Mouse (Mus musculus) forebrain, embryonic 12.5 days (tissue): ENCODE data around the gene Tmem161b. TPM values are rescaled to one million over a fixed set of nuclear protein-coding genes. Genes with fewer than 3 reads are reported as not detected.

ENCODE experiments used
- ATAC-seq: fragments of 200-750 bp; cut with Nextera tagmentation; 2 replicates; pipeline ENCODE4 v1.8.0; 2017; ENCODE audit warnings: moderate TSS enrichment; ENCODE audit not compliant: low FRiP score
- H3K27ac ChIP-seq: fragments of 300-500 bp; sonication (generic); 2 replicates; pipeline ENCODE4 v1.5.1; 2016; ENCODE audit warnings: mild to moderate bottlenecking
- H3K27me3 ChIP-seq: fragments of 300-500 bp; sonication (generic); 2 replicates; pipeline ENCODE4 v1.6.1; 2016; ENCODE audit warnings: mild to moderate bottlenecking
- H3K36me3 ChIP-seq: fragments of 300-500 bp; sonication (generic); replicated peaks from 2 replicates; pipeline ENCODE4 v1.6.1; 2016; ENCODE audit warnings: mild to moderate bottlenecking
- H3K4me1 ChIP-seq: fragments of 300-500 bp; sonication (generic); 2 replicates; pipeline ENCODE4 v1.6.1; 2016
- H3K4me2 ChIP-seq: fragments of 300-500 bp; sonication (generic); 2 replicates; pipeline ENCODE4 v1.6.1; 2016; ENCODE audit warnings: mild to moderate bottlenecking, moderate library complexity
- H3K4me3 ChIP-seq: fragments of 300-500 bp; sonication (generic); replicated peaks from 2 replicates; pipeline ENCODE4 v1.5.1; 2016; ENCODE audit warnings: mild to moderate bottlenecking
- H3K9ac ChIP-seq: fragments of 300-500 bp; sonication (generic); 2 replicates; pipeline ENCODE4 v1.6.1; 2016; ENCODE audit warnings: mild to moderate bottlenecking
- H3K9me3 ChIP-seq: fragments of 300-500 bp; sonication (generic); 2 replicates; pipeline ENCODE4 v1.6.1; 2016
- WGBS: fragments of 180-500 bp; shearing (Covaris S2); methylation state at CpG from one replicate; pipeline ENCODE4 v1.1.7; 2016; 5-methylcytosine and 5-hydroxymethylcytosine counted together
- microRNA-seq: library from miRNA; unstranded; fragments of <30 nt; microRNA quantifications from one replicate; pipeline ENCODE4, GENCODE M21; 2017
- polyA plus RNA-seq: library from polyadenylated mRNA; unstranded; fragments of >200 nt; fragmentation: Nextera tagmentation; extraction: Ambion mirVana; gene quantifications from 2 replicates; pipeline ENCODE4 v1.2.1, GENCODE M21; 2016

Tmem161b gene
- polyA plus RNA-seq, 1 experiment from 2014 or later: 29.0 TPM

- Histone ChIP-seq H3K9ac (no peak overlapping the region), H3K9me3 (no peaks in the 10 kb centered on the region), H3K4me1 (peaks cover 6% of the 10 kb centered on the region), H3K36me3 (peaks cover 15% of the 10 kb centered on the region), H3K4me3 (no peak overlapping the region), H3K27ac (no peak overlapping the region), H3K4me2 (no peak overlapping the region), H3K27me3 (no peaks in the 10 kb centered on the region)
- no peak for ATAC-seq
- 93% methylated on average over 3 of the region's 4 CpGs for WGBS
Measured at GRCm38 (mm10) chr13:84280352-84280751, 58.3 kb downstream of the Tmem161b start.

GRCm38 (mm10) chr13:84282966-84283365 lies 60.9 kb downstream of the Tmem161b start:
- Histone ChIP-seq H3K27me3 (no peaks in the 10 kb centered on the region), H3K4me1 (peaks cover 13% of the 10 kb centered on the region), H3K9ac (no peak overlapping the region), H3K4me2 (no peak overlapping the region), H3K36me3 (peaks cover 12% of the 10 kb centered on the region), H3K9me3 (no peaks in the 10 kb centered on the region), H3K4me3 (no peak overlapping the region), H3K27ac (no peak overlapping the region)
- ATAC-seq: no peak

DNA sequence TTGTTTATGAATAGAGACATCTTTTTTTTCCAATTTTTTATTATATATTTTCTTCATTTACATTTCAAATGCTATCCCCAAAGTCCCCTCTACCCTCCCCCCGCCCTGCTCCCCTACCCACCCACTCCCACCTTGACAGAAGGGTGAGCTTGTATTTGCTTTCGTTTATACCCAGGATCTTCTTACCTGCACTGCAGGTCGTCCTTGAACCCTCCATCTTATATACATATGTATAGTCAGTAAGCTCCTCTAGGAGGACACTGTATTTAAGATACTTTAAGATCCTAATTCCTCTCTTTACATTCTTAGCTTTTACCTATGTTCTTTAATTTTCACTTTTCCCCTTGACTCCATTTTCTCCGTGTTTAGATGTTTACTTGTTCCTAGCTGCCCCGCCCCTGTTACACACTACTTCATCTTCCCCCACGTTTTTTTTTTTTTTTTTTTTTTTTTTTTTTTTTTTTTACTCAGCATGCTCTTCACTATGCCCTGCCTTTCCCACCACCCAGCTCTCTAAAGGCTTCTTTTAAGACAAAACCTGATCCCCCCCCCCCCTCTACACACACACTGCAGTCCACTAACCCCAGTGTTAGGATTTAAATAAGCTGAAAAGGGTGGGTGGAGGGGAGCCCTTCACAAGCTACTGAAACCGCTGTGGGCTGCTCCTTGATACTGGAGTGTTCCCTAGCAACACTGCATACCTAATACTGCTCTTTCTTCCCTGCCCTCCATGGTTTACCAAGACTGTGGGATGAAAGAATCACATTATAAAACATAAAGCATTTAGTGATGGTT lies 62.9 kb downstream of the Tmem161b start:
- Histone ChIP-seq H3K4me3 (no peak overlapping the region), H3K4me2 (peak overlapping the region; percentile 25), H3K27me3 (no peaks in the 10 kb centered on the region), H3K9ac (no peak overlapping the region), H3K36me3 (peaks cover 22% of the 10 kb centered on the region), H3K27ac (peak overlapping the region; percentile 90), H3K4me1 (peaks cover 13% of the 10 kb centered on the region), H3K9me3 (no peaks in the 10 kb centered on the region)
- WGBS: 9% methylated on average over 7 of the region's 7 CpGs
- ATAC-seq: peak; percentile 98

DNA sequence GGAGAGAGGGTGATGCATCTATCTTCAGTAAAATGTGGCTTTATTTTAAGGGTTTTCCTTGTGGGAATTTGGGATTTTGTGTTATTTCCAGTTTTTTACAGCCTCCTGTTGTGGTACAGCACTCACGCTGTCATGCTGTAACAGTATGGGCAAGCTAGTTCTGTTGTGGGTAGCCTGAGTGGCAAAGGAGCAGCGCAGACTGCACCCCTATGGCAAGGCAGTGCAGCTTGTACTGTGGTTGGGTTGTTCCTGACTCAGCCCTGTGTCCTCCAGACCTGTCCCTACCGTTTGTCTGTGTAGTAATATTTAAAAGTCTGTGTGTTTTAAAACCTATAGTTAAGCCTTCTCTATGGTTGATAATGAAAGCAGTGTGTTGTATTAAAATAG lies 63.5 kb downstream of the Tmem161b start:
- Histone ChIP-seq H3K4me3 (no peak overlapping the region), H3K9ac (no peak overlapping the region), H3K9me3 (no peaks in the 10 kb centered on the region), H3K4me1 (peaks cover 13% of the 10 kb centered on the region), H3K27ac (peak overlapping the region; percentile 90), H3K36me3 (peaks cover 22% of the 10 kb centered on the region), H3K4me2 (peak overlapping the region; percentile 25), H3K27me3 (no peaks in the 10 kb centered on the region)
- peak; percentile 93 for ATAC-seq
- 9% methylated on average over 3 of the region's 3 CpGs for WGBS

DNA sequence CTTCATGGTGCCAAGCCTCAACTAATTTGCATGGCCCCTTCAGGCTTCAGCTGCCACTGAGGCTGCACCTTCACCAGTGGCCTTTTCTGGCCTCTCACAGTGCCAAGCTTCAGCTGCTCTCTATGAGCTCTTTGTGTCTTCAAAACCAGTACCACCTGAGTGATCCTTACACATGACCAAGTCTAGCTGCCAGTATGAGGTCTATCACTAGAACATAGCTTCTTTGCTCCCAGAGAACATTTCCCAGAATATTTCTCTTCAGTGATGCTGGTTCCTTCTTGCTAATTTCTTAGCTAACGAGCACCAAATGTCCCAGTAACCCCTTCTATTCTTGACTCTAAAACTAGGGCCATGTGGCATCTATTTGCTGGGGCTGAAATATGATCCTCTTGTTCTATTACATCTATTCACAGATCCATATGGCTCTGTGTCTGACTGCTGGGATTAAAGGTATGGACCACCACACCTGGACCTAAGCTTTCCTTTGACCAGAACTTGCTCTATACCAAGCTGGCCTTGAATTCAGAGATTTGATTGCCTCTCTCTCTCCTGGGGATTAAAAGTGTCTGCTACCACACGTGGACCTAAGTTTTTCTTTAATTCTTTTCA lies 77.5 kb downstream of the Tmem161b start:
- Histone ChIP-seq H3K36me3 (peaks cover 39% of the 10 kb centered on the region), H3K27ac (no peak overlapping the region), H3K4me1 (no peaks in the 10 kb centered on the region), H3K4me2 (no peak overlapping the region), H3K9me3 (no peaks in the 10 kb centered on the region), H3K4me3 (no peak overlapping the region), H3K27me3 (no peaks in the 10 kb centered on the region), H3K9ac (no peak overlapping the region)
- WGBS: 64% methylated on average over 2 of the region's 2 CpGs
- no peak for ATAC-seq

DNA sequence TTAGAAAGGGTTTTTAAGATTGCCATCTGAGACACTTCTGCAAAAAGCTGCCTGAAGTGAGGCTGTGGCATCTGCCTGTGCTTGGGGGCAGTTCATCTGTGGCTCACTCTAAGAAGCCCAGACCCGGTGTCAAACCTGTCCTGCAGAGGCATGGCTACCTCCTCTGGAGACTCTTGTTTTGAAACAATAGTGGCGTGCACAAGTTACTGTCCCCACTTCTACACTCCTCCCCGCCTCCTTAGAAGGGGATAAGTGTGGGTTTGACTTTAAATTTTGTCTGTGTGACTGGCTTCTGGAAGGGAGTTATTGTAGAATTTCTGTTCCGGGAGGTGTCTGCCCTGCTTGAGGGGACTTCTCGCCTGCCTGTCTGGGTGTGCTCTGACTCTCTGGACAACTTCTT lies 121.2 kb downstream of the Tmem161b start:
- Histone ChIP-seq H3K4me3 (no peak overlapping the region), H3K4me2 (peak overlapping the region; percentile 62), H3K9me3 (no peaks in the 10 kb centered on the region), H3K4me1 (peaks cover 40% of the 10 kb centered on the region), H3K36me3 (no peaks in the 10 kb centered on the region), H3K9ac (0 out of 2 replicates have a peak overlapping the region, but pooled peaks have one; percentile 36), H3K27ac (peak overlapping the region; percentile 96), H3K27me3 (no peaks in the 10 kb centered on the region)
- WGBS: 21% methylated on average over 5 of the region's 5 CpGs
- no peak for ATAC-seq

DNA sequence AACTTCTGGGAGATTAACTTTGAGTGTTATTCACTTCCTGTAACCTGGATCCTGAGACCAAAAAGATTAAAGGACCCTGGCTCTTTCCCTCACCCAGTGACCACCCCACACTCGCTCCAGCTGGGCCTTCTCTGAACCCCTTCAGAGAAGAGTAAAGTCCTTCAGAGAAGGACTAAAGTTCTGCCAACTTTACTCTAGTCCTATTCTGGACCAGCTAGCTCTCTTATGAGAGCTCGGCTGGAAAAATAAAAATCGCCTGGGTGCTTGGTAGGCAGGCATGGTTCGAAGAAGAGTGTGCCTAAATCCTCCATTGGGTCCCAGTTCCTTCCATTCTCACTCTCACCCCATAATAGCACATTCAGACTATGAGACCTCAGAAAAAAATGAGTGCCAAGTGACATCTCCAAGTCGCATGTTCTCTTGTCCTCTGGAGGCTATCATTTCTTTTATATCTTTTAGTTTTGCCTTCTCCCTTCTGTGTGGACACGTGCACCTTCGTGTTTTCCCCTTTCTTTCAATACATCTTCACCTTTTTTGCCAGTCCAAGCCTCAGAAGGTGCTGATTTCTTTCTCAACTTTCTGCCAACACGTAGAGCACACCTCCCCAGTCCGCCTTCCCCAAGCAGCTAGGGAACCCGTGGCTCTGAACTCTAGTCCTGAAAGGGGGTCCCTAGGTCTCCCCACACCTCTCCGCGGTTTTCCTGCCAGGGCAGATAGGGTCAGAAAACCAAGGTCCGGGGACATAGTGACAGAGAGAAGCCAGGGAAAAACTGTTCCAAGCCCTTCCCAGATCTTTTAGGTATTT lies 121.8 kb downstream of the Tmem161b start:
- Histone ChIP-seq H3K27ac (peak overlapping the region; percentile 96), H3K27me3 (no peaks in the 10 kb centered on the region)

DNA sequence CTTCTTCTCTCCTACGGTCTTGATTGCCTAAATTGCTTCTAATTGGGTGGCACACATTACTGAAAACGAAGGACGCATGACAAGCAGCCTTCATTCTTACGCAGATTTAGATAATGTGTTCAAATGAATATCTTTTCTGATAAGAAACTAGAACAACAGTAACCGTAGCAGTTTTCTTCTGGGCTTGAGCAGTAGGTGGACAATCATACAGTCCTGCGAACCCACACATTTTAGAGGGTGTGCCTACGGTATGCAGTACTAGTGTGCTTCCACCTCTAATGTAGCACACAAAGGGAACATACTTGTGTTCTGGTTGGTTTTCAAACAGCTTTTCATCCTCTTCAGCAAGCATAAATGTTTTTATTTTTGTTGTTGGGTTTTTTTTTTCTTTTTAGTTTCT lies 122.6 kb downstream of the Tmem161b start:
- Histone ChIP-seq H3K27ac (peak overlapping the region; percentile 96), H3K27me3 (no peaks in the 10 kb centered on the region), H3K9ac (peak overlapping the region; percentile 64; the same call in 1 of the 2 replicates), H3K36me3 (no peaks in the 10 kb centered on the region), H3K4me3 (peak overlapping the region; percentile 8; the same call in 1 of the 2 replicates), H3K4me2 (peak overlapping the region; percentile 62), H3K4me1 (peaks cover 41% of the 10 kb centered on the region), H3K9me3 (no peaks in the 10 kb centered on the region)
- no peak for ATAC-seq
- WGBS: 8% methylated on average over 7 of the region's 7 CpGs

More for the DNA sequence above, 121.8 kb downstream of the Tmem161b start:
- peak overlapping the region; percentile 62 for H3K4me2 ChIP-seq
- no peak for ATAC-seq
- 9% methylated on average over 13 of the region's 13 CpGs for WGBS
- no peaks in the 10 kb centered on the region for H3K36me3 ChIP-seq
- H3K9ac ChIP-seq: peak overlapping the region; percentile 64; the same call in 1 of the 2 replicates
- no peaks in the 10 kb centered on the region for H3K9me3 ChIP-seq
- H3K4me1 ChIP-seq: peaks cover 40% of the 10 kb centered on the region
- H3K4me3 ChIP-seq: no peak overlapping the region

GRCm38 (mm10) chr13:84345114-84345513 lies 123.0 kb downstream of the Tmem161b start:
- ATAC-seq: no peak
- Histone ChIP-seq H3K9me3 (no peaks in the 10 kb centered on the region), H3K4me3 (peak overlapping the region; percentile 8; the same call in 1 of the 2 replicates), H3K36me3 (no peaks in the 10 kb centered on the region), H3K27me3 (no peaks in the 10 kb centered on the region), H3K4me1 (peaks cover 45% of the 10 kb centered on the region), H3K4me2 (peak overlapping the region; percentile 62), H3K27ac (peak overlapping the region; percentile 96), H3K9ac (peak overlapping the region; percentile 64)
- WGBS: 2% methylated on average over 8 of the region's 8 CpGs

Small RNA genes within 50 kb of the gene (microRNA-seq; reads per million reads assigned to microRNA genes)
- gene Gm24331: not detected
